Mouse (Mus musculus) stomach, embryonic 16.5 days (tissue): Measurements from ENCODE around the gene Lap3. TPM values are rescaled to one million over a fixed set of nuclear protein-coding genes. Genes with fewer than 3 reads are reported as not detected.

Source experiments
- ATAC-seq: fragments of 200-750 bp; cut with Nextera tagmentation; 2 replicates; pipeline ENCODE4 v1.8.0; 2017; ENCODE audit warnings: moderate number of reproducible peaks, moderate TSS enrichment; ENCODE audit not compliant: insufficient read depth, low FRiP score
- H3K27ac ChIP-seq: fragments of 300-500 bp; sonication (generic); 2 replicates; pipeline ENCODE4 v1.5.1; 2014; ENCODE audit warnings: low read length
- H3K27me3 ChIP-seq: fragments of 300-500 bp; sonication (generic); 2 replicates; pipeline ENCODE4 v1.6.1; 2014; ENCODE audit warnings: low read length, control low read depth, mixed read lengths; ENCODE audit not compliant: control insufficient read depth, insufficient read depth
- H3K36me3 ChIP-seq: fragments of 300-500 bp; sonication (generic); 2 replicates; pipeline ENCODE4 v1.6.1; 2014; ENCODE audit warnings: low read length; ENCODE audit not compliant: control insufficient read depth, insufficient read depth
- H3K4me1 ChIP-seq: fragments of 300-500 bp; sonication (generic); 2 replicates; pipeline ENCODE4 v1.6.1; 2014; ENCODE audit warnings: low read length, control low read depth, mixed read lengths; ENCODE audit not compliant: control insufficient read depth, insufficient read depth
- H3K4me2 ChIP-seq: fragments of 300-500 bp; sonication (generic); 2 replicates; pipeline ENCODE4 v1.6.1; 2014; ENCODE audit warnings: low read depth, low read length, mixed read lengths
- H3K4me3 ChIP-seq: fragments of 300-500 bp; sonication (generic); replicated peaks from 2 replicates; pipeline ENCODE4 v1.5.1; 2014; ENCODE audit warnings: mild to moderate bottlenecking, low read length
- H3K9ac ChIP-seq: fragments of 300-500 bp; sonication (generic); 2 replicates; pipeline ENCODE4 v1.6.1; 2014; ENCODE audit warnings: low read length
- H3K9me3 ChIP-seq: fragments of 300-500 bp; sonication (generic); replicated peaks from 2 replicates; pipeline ENCODE4 v1.6.1; 2016; ENCODE audit warnings: low read length, control low read depth; ENCODE audit not compliant: control insufficient read depth
- WGBS: fragments of 180-500 bp; shearing (Covaris S2); extraction: QIAGEN DNeasy Blood & Tissue Kit; methylation state at CpG from one replicate; pipeline ENCODE4 v1.1.7; 2014; 5-methylcytosine and 5-hydroxymethylcytosine counted together
- polyA plus RNA-seq: library from polyadenylated mRNA; unstranded; fragments of >200 nt; fragmentation: Nextera tagmentation; extraction: Ambion mirVana; gene quantifications from 2 replicates; pipeline ENCODE4 v1.2.1, GENCODE M21; 2015

Lap3 gene
- polyA plus RNA-seq, 1 experiment from 2014 or later, result 88.2 TPM

DNA sequence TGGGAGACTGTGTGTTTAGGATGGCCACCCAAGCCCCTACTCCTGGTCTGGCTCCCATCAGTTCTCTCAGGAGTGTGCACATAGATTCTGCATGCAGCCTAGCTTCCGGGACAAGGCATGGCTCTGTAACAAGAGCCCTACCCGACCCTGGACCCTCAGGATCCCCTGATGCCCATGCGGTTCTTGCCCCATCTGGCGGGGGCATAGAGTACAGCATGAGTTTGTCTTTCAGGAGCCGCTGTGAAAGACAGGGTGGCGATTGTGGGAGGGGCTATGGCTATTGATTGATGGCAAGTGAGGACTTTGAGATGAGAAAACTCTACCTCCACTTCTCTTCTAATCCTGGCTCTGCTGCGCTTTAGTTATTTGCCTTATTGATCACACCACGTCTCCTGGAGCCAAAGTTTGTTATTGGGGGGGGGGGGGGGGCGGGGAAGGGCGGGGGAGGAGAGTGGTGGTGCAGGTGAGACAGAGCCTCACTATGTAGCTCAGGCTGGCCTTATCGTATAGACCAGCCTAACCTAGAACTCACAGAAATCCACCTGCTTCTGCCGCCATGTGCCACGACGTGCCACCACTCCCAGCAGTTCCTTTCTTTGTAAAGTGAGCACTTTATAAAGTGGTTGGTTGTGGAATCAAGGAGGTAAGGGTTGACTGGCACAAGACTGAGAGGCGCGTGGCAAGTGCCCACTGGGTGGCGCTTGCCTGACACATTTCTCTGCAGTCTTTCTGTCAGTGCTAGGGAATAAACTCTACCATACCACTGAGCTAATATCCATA lies 41.3 kb downstream of the Lap3 start:
- Histone ChIP-seq H3K9ac (no peak overlapping the region), H3K4me2 (no peak overlapping the region; the same call in 1 of the 2 replicates), H3K4me1 (no peaks in the 10 kb centered on the region), H3K27me3 (no peaks in the 10 kb centered on the region), H3K4me3 (no peak overlapping the region), H3K9me3 (no peaks in the 10 kb centered on the region), H3K27ac (no peak overlapping the region), H3K36me3 (no peaks in the 10 kb centered on the region)
- ATAC-seq, result peak; percentile 59; the same call in 1 of the 2 replicates
- WGBS, result 8% methylated on average over 17 of the region's 17 CpGs

DNA sequence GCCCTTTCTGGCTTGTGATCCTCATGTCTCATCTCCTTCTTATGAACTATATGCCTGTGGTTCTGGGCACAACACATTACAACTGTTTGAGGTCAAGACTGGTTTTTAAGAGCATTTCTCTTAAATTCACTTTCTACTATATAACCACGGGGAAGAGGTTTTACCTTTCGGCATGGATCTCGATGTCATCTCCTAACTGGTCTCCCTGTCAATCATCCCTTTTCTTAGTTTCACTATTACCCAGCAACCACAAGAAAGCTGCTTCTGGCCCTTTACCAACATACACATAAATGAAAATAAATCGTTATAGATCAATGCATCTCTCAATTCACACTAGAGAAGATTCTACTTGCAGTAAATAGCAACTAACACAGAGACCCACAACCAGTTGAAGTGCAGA lies 42.0 kb downstream of the Lap3 start:
- no peaks in the 10 kb centered on the region for H3K4me1 ChIP-seq
- no peak for ATAC-seq
- no peak overlapping the region for H3K9ac ChIP-seq
- H3K27me3 ChIP-seq, result no peaks in the 10 kb centered on the region
- H3K27ac ChIP-seq, result no peak overlapping the region
- no peaks in the 10 kb centered on the region for H3K36me3 ChIP-seq
- H3K4me2 ChIP-seq, result no peak overlapping the region
- no peaks in the 10 kb centered on the region for H3K9me3 ChIP-seq
- H3K4me3 ChIP-seq, result no peak overlapping the region
- WGBS, result 66% methylated on average over 4 of the region's 4 CpGs

DNA sequence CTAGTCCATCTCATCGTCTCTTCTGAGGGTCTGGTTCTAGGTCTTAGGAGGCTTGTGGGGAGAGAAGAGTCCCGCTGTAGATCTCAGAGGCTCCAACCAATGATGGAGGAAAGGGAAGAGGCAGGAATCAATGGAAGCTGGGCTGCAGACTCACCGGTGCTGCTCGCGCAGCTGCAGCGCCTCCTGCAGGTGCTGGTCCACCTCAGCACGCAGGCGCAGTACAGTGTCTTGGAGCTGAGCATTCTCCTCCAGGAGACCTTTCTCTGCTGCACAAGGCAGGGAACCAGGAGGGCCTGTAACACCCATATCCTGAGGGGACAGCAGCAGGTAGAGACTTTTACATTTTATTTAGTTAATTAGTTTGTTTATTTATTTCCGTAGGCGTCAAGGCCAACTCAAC lies 46.3 kb downstream of the Lap3 start:
- Histone ChIP-seq H3K9me3 (no peaks in the 10 kb centered on the region), H3K4me2 (no peak overlapping the region), H3K27ac (no peak overlapping the region), H3K4me3 (no peak overlapping the region), H3K36me3 (no peaks in the 10 kb centered on the region), H3K4me1 (no peaks in the 10 kb centered on the region), H3K9ac (no peak overlapping the region), H3K27me3 (no peaks in the 10 kb centered on the region)
- ATAC-seq, result no peak
- 48% methylated on average over 10 of the region's 10 CpGs for WGBS

DNA sequence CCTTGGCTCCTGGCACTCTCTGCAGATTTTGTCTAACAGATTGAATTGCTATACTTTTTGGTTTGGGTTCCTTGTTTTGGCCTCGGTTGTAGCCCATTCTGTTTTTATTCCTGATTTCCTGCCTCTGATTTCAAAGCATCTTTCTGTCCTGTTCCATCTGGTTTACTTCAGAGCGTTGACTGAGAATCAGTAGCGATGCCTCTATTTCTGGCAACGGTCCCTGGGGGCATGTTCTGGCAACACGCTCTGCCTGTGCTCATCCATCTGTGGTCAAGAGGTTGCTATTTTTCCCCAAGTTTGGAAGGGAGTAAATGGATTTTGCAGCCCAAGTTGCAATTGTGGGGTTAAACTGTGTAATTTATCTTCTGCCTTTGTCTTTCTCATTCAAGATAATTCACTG lies 50.2 kb downstream of the Lap3 start:
- Histone ChIP-seq H3K4me1 (no peaks in the 10 kb centered on the region), H3K4me3 (no peak overlapping the region), H3K4me2 (no peak overlapping the region), H3K27me3 (no peaks in the 10 kb centered on the region), H3K36me3 (no peaks in the 10 kb centered on the region), H3K27ac (no peak overlapping the region), H3K9ac (no peak overlapping the region), H3K9me3 (no peaks in the 10 kb centered on the region)
- WGBS, result 47% methylated on average over 5 of the region's 5 CpGs
- ATAC-seq, result no peak

DNA sequence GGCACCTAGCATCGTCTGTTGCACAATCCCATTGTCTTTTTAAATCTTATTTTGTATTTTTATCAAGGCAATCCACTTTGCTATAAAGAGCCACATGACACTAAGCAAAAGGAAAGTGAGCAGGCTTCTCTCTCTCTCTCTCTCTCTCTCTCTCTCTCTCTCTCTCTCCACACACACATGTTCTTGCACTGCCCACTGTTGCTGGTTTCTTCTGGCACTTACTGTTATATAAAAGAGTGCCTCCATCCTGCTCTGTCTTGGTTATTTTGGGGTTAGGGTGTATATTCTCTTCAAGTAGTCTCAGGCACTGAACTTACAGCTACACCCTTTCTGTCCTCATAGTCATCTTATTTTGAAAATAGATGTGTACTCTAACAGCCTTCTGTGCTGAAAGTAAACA lies 56.4 kb downstream of the Lap3 start:
- H3K4me3 ChIP-seq, result no peak overlapping the region
- H3K9ac ChIP-seq, result no peak overlapping the region
- no peaks in the 10 kb centered on the region for H3K4me1 ChIP-seq
- no peak overlapping the region for H3K27ac ChIP-seq
- ATAC-seq, result no peak
- no peak overlapping the region for H3K4me2 ChIP-seq
- H3K27me3 ChIP-seq, result no peaks in the 10 kb centered on the region
- WGBS, result 79% methylated on average over 1 of the region's 1 CpGs
- no peaks in the 10 kb centered on the region for H3K9me3 ChIP-seq
- no peaks in the 10 kb centered on the region for H3K36me3 ChIP-seq

Other genes starting within 250 kb of the Lap3 start
- gene Qdpr, start 43.1 kb upstream of the Lap3 start, polyA plus RNA-seq, result 124 and 145 TPM in 2 replicates
- not detected in 2 replicates for gene Clrn2, start 39.6 kb upstream of the Lap3 start, polyA plus RNA-seq
- gene Med28, start 26.9 kb downstream of the Lap3 start, polyA plus RNA-seq, result 186 and 194 TPM in 2 replicates
- 2.8 and 3.1 TPM in 2 replicates for gene Fam184b, start 146.2 kb downstream of the Lap3 start, polyA plus RNA-seq
- gene Ncapg, start 176.5 kb downstream of the Lap3 start, polyA plus RNA-seq, result 41.2 and 44.2 TPM in 2 replicates